Mouse (Mus musculus) bone marrow, adult 2 months (tissue): ENCODE measurements around the gene Cisd2.

Experiments
- CTCF ChIP-seq: fragments of 200-500 bp; IDR thresholded peaks from 2 replicates; pipeline ENCODE4 v1.5.1; 2011; ENCODE audit warnings: low read length, control low read depth; ENCODE audit not compliant: control insufficient read depth, insufficient read depth
- POLR2A ChIP-seq: fragments of 200-500 bp; IDR thresholded peaks from 2 replicates; pipeline ENCODE4 v1.6.1; 2011; ENCODE audit warnings: low read depth, mild to moderate bottlenecking, control low read depth, low read length, borderline replicate concordance; ENCODE audit not compliant: control insufficient read depth

GRCm38 (mm10) chr3:135423608-135424212 is at the start of gene Cisd2:
- no peak for TF ChIP-seq POLR2A
- TF ChIP-seq CTCF: no peak
